Mouse (Mus musculus) thymus, adult 2 months (tissue): ENCODE results near the gene Ppp2r3d. TPM values are rescaled to one million over a fixed set of nuclear protein-coding genes. Genes with fewer than 3 reads are reported as not detected.

Experiments
- DNase-seq: peaks from one replicate; pipeline ENCODE4 v3.0.0; 2021
- H3K27ac ChIP-seq: fragments of 200-500 bp; 2 replicates; pipeline ENCODE4 v1.5.1; 2012; ENCODE audit warnings: low read length, control low read depth; ENCODE audit not compliant: control insufficient read depth, insufficient read depth
- H3K27me3 ChIP-seq: fragments of 200-500 bp; 2 replicates; pipeline ENCODE4 v1.6.1; 2012; ENCODE audit warnings: mild to moderate bottlenecking, low read length, moderate library complexity, mixed read lengths; ENCODE audit not compliant: control insufficient read depth, insufficient read depth
- H3K36me3 ChIP-seq: fragments of 200-500 bp; 2 replicates; pipeline ENCODE4 v1.6.1; 2012; ENCODE audit warnings: mild to moderate bottlenecking, low read length, moderate library complexity; ENCODE audit not compliant: control insufficient read depth, insufficient read depth
- H3K4me1 ChIP-seq: fragments of 200-500 bp; replicated peaks from 2 replicates; pipeline ENCODE4 v1.6.1; 2012; ENCODE audit warnings: low read length; ENCODE audit not compliant: control insufficient read depth, insufficient read depth
- H3K4me3 ChIP-seq: fragments of 200-500 bp; 2 replicates; pipeline ENCODE4 v1.5.1; 2012; ENCODE audit warnings: mild to moderate bottlenecking, low read length, control low read depth, moderate library complexity; ENCODE audit not compliant: control insufficient read depth, insufficient read depth
- CTCF ChIP-seq: fragments of 200-500 bp; IDR thresholded peaks from 2 replicates; pipeline ENCODE4 v1.5.1; 2012; ENCODE audit warnings: mild to moderate bottlenecking, control low read depth, low read length, moderate library complexity, borderline replicate concordance; ENCODE audit not compliant: control insufficient read depth, poor library complexity, insufficient read depth; ENCODE audit errors: extremely low read depth
- POLR2A ChIP-seq: fragments of 200-500 bp; IDR thresholded peaks from 2 replicates; pipeline ENCODE4 v1.6.1; 2012; ENCODE audit warnings: mild to moderate bottlenecking, low read length, control low read depth, moderate library complexity; ENCODE audit not compliant: control insufficient read depth, poor library complexity, insufficient read depth; ENCODE audit errors: extremely low read depth
- WGBS: fragments of 180-500 bp; shearing (Covaris S2); methylation state at CpG from one replicate; pipeline ENCODE4 v1.1.7; 2018; 5-methylcytosine and 5-hydroxymethylcytosine counted together
- polyA plus RNA-seq: library from polyadenylated mRNA; depleted of rRNA; stranded (reverse); fragments of >200 nt; gene quantifications from 2 replicates; pipeline ENCODE4 v1.2.3, GENCODE M21; 2012

The Ppp2r3d gene
- polyA plus RNA-seq, 1 experiment = 497 TPM

DNA sequence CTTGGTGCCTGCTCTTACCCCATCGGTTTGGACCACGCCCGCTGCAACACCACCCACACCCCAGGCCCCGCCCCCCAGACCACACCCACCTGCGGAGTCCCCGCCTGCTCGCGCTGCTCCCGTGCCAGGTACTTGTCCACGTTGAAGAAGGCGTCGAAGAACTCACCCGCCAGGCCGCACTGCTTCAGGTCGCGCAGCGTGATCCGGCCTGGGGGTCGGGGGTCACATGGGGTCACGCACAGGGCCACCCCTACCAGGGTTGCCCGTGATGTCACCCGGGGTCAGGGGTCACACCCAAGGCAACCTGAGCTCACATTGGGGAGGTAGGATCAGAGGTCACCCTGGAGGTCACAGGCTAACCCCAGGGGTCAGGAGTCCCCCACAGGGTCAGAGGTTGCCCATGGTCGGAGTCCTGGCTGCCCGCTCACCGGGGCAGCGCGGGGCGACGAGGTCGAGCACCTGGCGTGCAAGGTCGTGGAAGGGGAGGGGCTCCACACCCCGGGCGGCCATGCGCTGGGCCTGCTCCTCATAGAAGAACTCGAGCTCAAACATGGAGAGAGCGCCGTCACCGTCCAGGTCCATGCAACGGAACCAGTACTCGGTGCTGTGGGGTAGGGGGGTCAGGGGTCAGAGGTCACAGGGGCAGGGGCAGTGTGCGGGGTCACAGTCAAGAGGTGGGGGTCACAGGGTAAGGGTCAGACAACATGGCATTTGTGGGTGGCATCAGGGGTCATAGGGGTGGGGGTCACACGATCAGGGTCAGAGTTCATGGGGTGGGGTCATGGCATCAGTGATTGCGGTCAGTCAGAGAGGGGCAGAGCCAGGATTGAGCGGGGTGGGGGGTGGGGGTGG is 34.8 kb downstream of the Ppp2r3d start:
- DNase-seq = peak; percentile 13
- WGBS = 99% methylated on average over 45 of the region's 45 CpGs
- Histone ChIP-seq H3K27me3 (no peaks in the 10 kb centered on the region), H3K36me3 (peaks cover 14% of the 10 kb centered on the region), H3K4me3 (no peak overlapping the region), H3K4me1 (no peaks in the 10 kb centered on the region), H3K27ac (no peak overlapping the region)
- TF ChIP-seq POLR2A (no peak), CTCF (no peak)

GRCm38 (mm10) chr9:124440724-124441045 is 36.0 kb downstream of the Ppp2r3d start:
- 84% methylated on average over 14 of the region's 14 CpGs for WGBS

GRCm38 (mm10) chr9:124439848-124440723 is 36.6 kb downstream of the Ppp2r3d start:
- no peak for TF ChIP-seq CTCF

More at GRCm38 (mm10) chr9:124440724-124441045, 36.0 kb downstream of the Ppp2r3d start:
- DNase-seq = no peak
- no peak overlapping the region for H3K27ac ChIP-seq
- peaks cover 14% of the 10 kb centered on the region for H3K36me3 ChIP-seq
- TF ChIP-seq POLR2A (no peak), CTCF (no peak)
- H3K4me1 ChIP-seq = no peaks in the 10 kb centered on the region
- H3K27me3 ChIP-seq = no peaks in the 10 kb centered on the region
- no peak overlapping the region for H3K4me3 ChIP-seq

DNA sequence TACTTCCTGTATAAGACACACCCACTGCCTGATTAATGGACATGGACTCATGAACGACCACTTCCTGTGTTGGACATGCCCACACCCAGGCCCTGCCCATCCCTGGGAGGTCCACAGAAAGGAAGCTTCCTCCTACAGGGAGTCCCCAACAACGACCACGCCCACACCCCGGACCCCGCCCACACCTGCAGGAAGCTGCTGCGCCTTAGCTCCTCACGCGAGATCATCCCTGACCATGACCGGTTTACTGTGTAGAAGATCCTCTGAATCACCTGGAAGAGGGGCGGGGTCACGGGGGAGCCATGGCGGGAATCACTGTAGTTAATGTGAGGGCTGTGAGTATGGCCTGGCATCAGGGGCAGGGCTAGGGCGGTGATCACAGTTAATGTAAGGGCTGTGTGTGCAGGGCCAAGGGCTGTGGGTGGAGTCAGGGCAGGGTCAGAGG is 37.3 kb downstream of the Ppp2r3d start:
- 97% methylated on average over 13 of the region's 13 CpGs for WGBS
- Histone ChIP-seq H3K4me1 (no peaks in the 10 kb centered on the region), H3K27ac (no peak overlapping the region), H3K4me3 (no peak overlapping the region), H3K27me3 (no peaks in the 10 kb centered on the region), H3K36me3 (peaks cover 14% of the 10 kb centered on the region)
- DNase-seq = peak; percentile 29
- TF ChIP-seq POLR2A (no peak), CTCF (no peak)

More at GRCm38 (mm10) chr9:124439848-124440723, 36.6 kb downstream of the Ppp2r3d start:
- DNase-seq = peak; percentile 34
- no peak overlapping the region for H3K27ac ChIP-seq
- no peaks in the 10 kb centered on the region for H3K27me3 ChIP-seq
- peaks cover 14% of the 10 kb centered on the region for H3K36me3 ChIP-seq
- no peaks in the 10 kb centered on the region for H3K4me1 ChIP-seq
- H3K4me3 ChIP-seq = no peak overlapping the region
- 96% methylated on average over 29 of the region's 29 CpGs for WGBS

DNA sequence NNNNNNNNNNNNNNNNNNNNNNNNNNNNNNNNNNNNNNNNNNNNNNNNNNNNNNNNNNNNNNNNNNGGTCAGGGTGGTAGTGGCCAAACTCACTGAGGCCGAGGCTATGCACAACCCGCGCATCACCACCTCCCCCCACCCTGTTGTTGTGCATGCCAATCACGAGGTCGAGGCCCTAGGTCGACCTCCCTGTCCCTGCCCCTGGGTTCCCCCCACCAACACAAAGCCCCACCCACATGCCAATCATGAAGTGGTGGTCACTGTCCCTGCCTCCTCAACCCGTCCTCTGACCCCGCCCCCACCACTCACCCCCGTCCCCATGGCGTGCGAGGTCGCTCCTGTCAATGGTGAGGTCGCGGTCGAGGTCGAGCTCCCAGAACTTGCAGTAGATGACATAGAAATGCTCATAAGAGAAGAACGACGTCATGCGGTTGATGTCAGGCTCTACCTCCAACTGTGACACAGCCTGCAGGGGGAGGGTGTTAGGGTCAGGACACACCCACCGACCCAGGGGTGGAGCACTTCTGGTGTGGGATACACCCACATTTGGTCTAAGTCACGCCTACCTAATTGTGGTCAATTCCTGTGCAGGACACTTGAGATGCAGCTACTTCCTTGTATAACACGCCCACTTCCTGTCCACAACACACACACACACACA is 37.9 kb downstream of the Ppp2r3d start:
- peak; percentile 6 for DNase-seq

DNA sequence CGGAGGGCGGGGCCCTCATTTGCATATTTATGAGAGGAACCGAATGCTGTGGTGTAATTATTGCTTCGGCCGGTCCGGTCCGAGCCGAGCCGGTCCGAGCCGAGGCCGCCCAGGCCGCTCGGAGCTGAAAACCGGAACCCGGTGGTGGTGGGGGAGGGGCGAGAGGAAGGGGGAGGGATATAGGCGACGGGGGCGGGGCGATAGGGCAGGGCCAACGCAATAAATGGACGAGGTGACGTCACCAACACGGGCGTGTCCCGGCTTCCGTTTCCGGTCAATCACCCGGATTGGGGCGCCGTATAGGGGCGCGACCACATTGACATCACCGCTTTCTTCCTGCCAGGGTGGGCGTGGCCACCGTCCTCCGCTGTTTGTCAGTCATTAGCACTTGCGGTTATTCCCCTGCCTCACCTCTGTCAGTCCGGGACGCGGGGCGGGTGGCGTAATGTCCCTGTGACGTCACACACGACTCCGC is 51.2 kb downstream of the Ppp2r3d start:
- Histone ChIP-seq H3K27me3 (no peaks in the 10 kb centered on the region), H3K4me1 (peaks cover 4% of the 10 kb centered on the region), H3K36me3 (no peaks in the 10 kb centered on the region), H3K4me3 (peak overlapping the region; percentile 84), H3K27ac (peak overlapping the region; percentile 82; the same call in 1 of the 2 replicates)
- DNase-seq = peak; percentile 81
- under 1% methylated on average over 46 of the region's 47 CpGs for WGBS
- no peak for TF ChIP-seq CTCF
- no peak for TF ChIP-seq POLR2A

More for the DNA sequence above, 37.9 kb downstream of the Ppp2r3d start:
- no peak for TF ChIP-seq POLR2A
- TF ChIP-seq CTCF = no peak
- Histone ChIP-seq H3K4me3 (no peak overlapping the region), H3K27ac (no peak overlapping the region), H3K4me1 (no peaks in the 10 kb centered on the region), H3K27me3 (no peaks in the 10 kb centered on the region), H3K36me3 (peaks cover 14% of the 10 kb centered on the region)
- 99% methylated on average over 21 of the region's 22 CpGs for WGBS
